In the genomic region with DNA sequence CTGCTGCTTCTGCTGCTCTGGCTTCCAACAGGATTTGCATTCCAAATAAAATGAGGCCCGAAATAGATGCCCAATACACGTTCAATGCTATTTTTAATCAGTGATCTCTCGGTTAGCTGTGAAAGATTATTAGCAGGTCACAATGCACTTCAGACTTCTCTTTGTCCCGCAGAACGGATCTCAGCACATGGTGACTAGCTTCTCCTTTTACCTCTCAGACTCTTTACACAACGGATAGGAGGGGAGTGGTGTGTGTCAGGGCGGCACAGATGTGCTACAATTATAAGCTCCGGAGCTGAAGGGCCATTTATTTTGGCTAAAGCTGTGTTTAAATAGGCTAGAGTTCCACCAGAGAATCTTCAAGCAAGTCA, we compare ENCODE assay signal across 10 mouse cellular contexts. TPM values are rescaled to one million over a fixed set of nuclear protein-coding genes. Genes with fewer than 3 reads are reported as not detected.
DNase-seq lines count a peak whose midpoint lies in the region; ATAC-seq lines count a peak whose summit lies in the region.
"Had no signal": no experiment of that assay in that cellular context is flagged by ENCODE, and none has a peak within 500 bp of the region (broad histone marks: within the 10 kb centered on the region; RNA-seq: fewer than 3 reads in every experiment).

No protein-coding gene starts in this region.

- no peaks in the 10 kb centered on the region for H3K27me3 ChIP-seq in kidney, embryonic 14.5 days (ENCODE audit: control insufficient read depth, insufficient read depth, low read length)
- no peaks in the 10 kb centered on the region for H3K27me3 ChIP-seq in hindbrain, embryonic 15.5 days
- H3K27me3 ChIP-seq in neural tube, embryonic 14.5 days (ENCODE audit: control insufficient read depth, insufficient read depth, low read length), result no peaks in the 10 kb centered on the region

- no peaks in the 10 kb centered on the region for H3K9me3 ChIP-seq in kidney, embryonic 14.5 days (ENCODE audit: control insufficient read depth, low read length)
- H3K9me3 ChIP-seq in hindbrain, embryonic 15.5 days, result no peaks in the 10 kb centered on the region
- no peaks in the 10 kb centered on the region for H3K9me3 ChIP-seq in neural tube, embryonic 14.5 days (ENCODE audit: control insufficient read depth, low read length)

- H3K36me3 ChIP-seq in kidney, embryonic 14.5 days (ENCODE audit: control insufficient read depth, insufficient read depth, low read length), result no peaks in the 10 kb centered on the region
- no peaks in the 10 kb centered on the region for H3K36me3 ChIP-seq in hindbrain, embryonic 15.5 days
- no peaks in the 10 kb centered on the region for H3K36me3 ChIP-seq in neural tube, embryonic 14.5 days (ENCODE audit: control insufficient read depth, insufficient read depth, low read length)

- peak overlapping the region; percentile 15; the same call in 1 of the 2 replicates for H3K4me2 ChIP-seq in kidney, embryonic 14.5 days (replicated peaks; ENCODE audit: low read depth, low read length)
- H3K4me2 ChIP-seq in hindbrain, embryonic 15.5 days, result peak overlapping the region; percentile 4; the same call in 1 of the 2 replicates
- no peak overlapping the region for H3K4me2 ChIP-seq in neural tube, embryonic 14.5 days (ENCODE audit: low read depth, low read length)

- H3K4me1 ChIP-seq in kidney, embryonic 14.5 days (ENCODE audit: control insufficient read depth, insufficient read depth, low read length), result peaks cover 11% of the 10 kb centered on the region; the same call in 1 of the 2 replicates
- H3K4me1 ChIP-seq in hindbrain, embryonic 15.5 days (replicated peaks), result peaks cover 29% of the 10 kb centered on the region
- H3K4me1 ChIP-seq in neural tube, embryonic 14.5 days (ENCODE audit: control insufficient read depth, insufficient read depth, low read length), result peaks cover 3% of the 10 kb centered on the region; the same call in 1 of the 2 replicates

- H3K9ac ChIP-seq in kidney, embryonic 14.5 days (ENCODE audit: low read depth, low read length), result no peak overlapping the region
- no peak overlapping the region for H3K9ac ChIP-seq in hindbrain, embryonic 15.5 days
- H3K9ac ChIP-seq in neural tube, embryonic 14.5 days (replicated peaks; ENCODE audit: low read depth, low read length), result no peak overlapping the region

- H3K27ac ChIP-seq in kidney, embryonic 14.5 days (ENCODE audit: low read depth, low read length), result no peak overlapping the region
- peak overlapping the region; percentile 51 for H3K27ac ChIP-seq in hindbrain, embryonic 15.5 days (replicated peaks)
- peak overlapping the region; percentile 74; the same call in 1 of the 2 replicates for H3K27ac ChIP-seq in neural tube, embryonic 14.5 days (ENCODE audit: low read depth, low read length)

- peak; percentile 43 for ATAC-seq in kidney, embryonic 14.5 days (ENCODE audit: low FRiP score, low TSS enrichment)
- peak; percentile 39; the same call in 1 of the 2 replicates for ATAC-seq in granulocyte monocyte progenitor cell, adult 5-6 weeks (replicated peaks; ENCODE audit: poor library complexity, severe bottlenecking)
- peak; percentile 17; the same call in 1 of the 2 replicates for ATAC-seq in hindbrain, embryonic 15.5 days (ENCODE audit: low FRiP score, low read depth)
- ATAC-seq in neural tube, embryonic 14.5 days (ENCODE audit: low read depth), result peak; percentile 52; the same call in 1 of the 2 replicates

- H3K4me3 ChIP-seq in kidney, embryonic 14.5 days (ENCODE audit: low read length), result no peak overlapping the region
- H3K4me3 ChIP-seq in hindbrain, embryonic 15.5 days, result no peak overlapping the region
- H3K4me3 ChIP-seq in neural tube, embryonic 14.5 days (ENCODE audit: low read depth, low read length), result no peak overlapping the region
- H3K4me3 ChIP-seq: megakaryocyte, embryonic 14.5 days had no signal

- no peak for DNase-seq in kidney, postnatal 36 days
- no peak for DNase-seq in spleen, adult 18-20 months
- DNase-seq in retina, postnatal 1 day, result no peak
- no peak for DNase-seq in cerebellum, postnatal 4 days (ENCODE audit: low spot score in 2 of 2)
- DNase-seq: B cell, adult 2 months had no signal

- 18% methylated on average over 8 of the region's 8 CpGs for WGBS in kidney, embryonic 14.5 days
- 17% methylated on average over 8 of the region's 8 CpGs for WGBS in hindbrain, embryonic 15.5 days
- WGBS in neural tube, embryonic 14.5 days, result 10% methylated on average over 8 of the region's 8 CpGs

RNA-seq across cellular contexts. Expression of gene Tmem178, which starts 56.7 kb away (rescaled TPM):
- polyA plus RNA-seq in kidney, embryonic 14.5 days (2014; fragmentation: Nextera tagmentation; extraction: Ambion mirVana), result 10.8 and 11.7 TPM in 2 replicates
- 0.47 TPM in 1 of 2 replicates, not detected in the other for total RNA-seq in granulocyte monocyte progenitor cell, adult 5-6 weeks (2014; fragmentation: Nextera tagmentation)
- total RNA-seq in granulocyte monocyte progenitor cell, adult 5-6 weeks (2017), result 2.0 and 2.6 TPM in 2 replicates
- polyA plus RNA-seq in hindbrain, embryonic 15.5 days (2015; fragmentation: Nextera tagmentation; extraction: Ambion mirVana), result 31.1 and 32.9 TPM in 2 replicates
- 37.2 and 37.3 TPM in 2 replicates for polyA plus RNA-seq in neural tube, embryonic 14.5 days (2014; fragmentation: Nextera tagmentation; extraction: Ambion mirVana)
